ENCODE assay signal across 13 mouse cellular contexts in genomic region chr11:78643746-78644145, GRCm38 (mm10).
"Had no signal": no experiment of that assay in that cellular context is flagged by ENCODE, and none has a peak within 500 bp of the region (broad histone marks: within the 10 kb centered on the region; RNA-seq: fewer than 3 reads in every experiment).

No protein-coding gene starts in this region.

- H3K4me1 ChIP-seq: limb, embryonic 10.5 days; liver, embryonic 15.5 days; stomach, embryonic 15.5 days had no signal

- H3K36me3 ChIP-seq: limb, embryonic 10.5 days; liver, embryonic 15.5 days; midbrain, embryonic 13.5 days; stomach, embryonic 15.5 days had no signal

- H3K9me3 ChIP-seq: limb, embryonic 10.5 days; liver, embryonic 15.5 days; midbrain, embryonic 13.5 days; stomach, embryonic 15.5 days had no signal

- DNase-seq: kidney, postnatal 14 days; lung, adult 2 months; lung, postnatal 36 days; right cerebral cortex, postnatal 14 days; thymus, adult 2 months; thymus, postnatal 25 days had no signal

- H3K27me3 ChIP-seq: liver, embryonic 15.5 days; midbrain, embryonic 13.5 days; stomach, embryonic 15.5 days had no signal

- H3K9ac ChIP-seq: liver, embryonic 15.5 days; midbrain, embryonic 13.5 days; stomach, embryonic 15.5 days had no signal

- H3K4me2 ChIP-seq: liver, embryonic 11.5 days; liver, embryonic 15.5 days; midbrain, embryonic 13.5 days; stomach, embryonic 15.5 days had no signal

- ATAC-seq: lung, postnatal 0 days; midbrain, embryonic 13.5 days had no signal

- H3K4me3 ChIP-seq: left cerebral cortex, adult 2 months; limb, embryonic 10.5 days; liver, embryonic 15.5 days; midbrain, embryonic 13.5 days; stomach, embryonic 15.5 days had no signal

- H3K27ac ChIP-seq: left cerebral cortex, adult 2 months; limb, embryonic 10.5 days; liver, embryonic 15.5 days; midbrain, embryonic 13.5 days; stomach, embryonic 15.5 days had no signal
